Mouse (Mus musculus): ENCODE measurements around the gene Mars.
A peak's percentile ranks its signal among the peaks of the same experiment; 100 is the strongest.

Mars gene

GRCm38 (mm10) chr10:127286730-127287129 is 24.9 kb downstream of the Mars start:
- DNase-seq (ENCODE audit: low spot score), result no peak

GRCm38 (mm10) chr10:127286194-127286593 is 25.4 kb downstream of the Mars start:
- DNase-seq (ENCODE audit: low spot score), result no peak

- no peak for DNase-seq (ENCODE audit: low spot score)
These were observed 25.9 kb downstream of the Mars start for GRCm38 (mm10) chr10:127285644-127286043.

GRCm38 (mm10) chr10:127284724-127285500 is 26.7 kb downstream of the Mars start:
- DNase-seq (ENCODE audit: low spot score), result no peak

GRCm38 (mm10) chr10:127284105-127284622 is 27.4 kb downstream of the Mars start:
- DNase-seq (ENCODE audit: low spot score), result no peak

- no peak for DNase-seq (ENCODE audit: low spot score)
These were observed 28.9 kb downstream of the Mars start for GRCm38 (mm10) chr10:127282620-127283215.

GRCm38 (mm10) chr10:127281316-127281715 is 30.3 kb downstream of the Mars start:
- DNase-seq (ENCODE audit: low spot score), result no peak

- DNase-seq (ENCODE audit: low spot score), result no peak
These were observed 31.9 kb downstream of the Mars start for GRCm38 (mm10) chr10:127279730-127280129.

- DNase-seq (ENCODE audit: low spot score), result no peak
These were observed 37.1 kb downstream of the Mars start for GRCm38 (mm10) chr10:127274261-127275022.

- DNase-seq (ENCODE audit: low spot score), result no peak
These were observed 39.2 kb downstream of the Mars start for GRCm38 (mm10) chr10:127272371-127272770.

GRCm38 (mm10) chr10:127269884-127270283 is 41.7 kb downstream of the Mars start:
- DNase-seq (ENCODE audit: low spot score), result no peak

- no peak for DNase-seq (ENCODE audit: low spot score)
These were observed 42.5 kb downstream of the Mars start for GRCm38 (mm10) chr10:127269036-127269435.

- DNase-seq (ENCODE audit: low spot score), result no peak
These were observed 43.2 kb downstream of the Mars start for GRCm38 (mm10) chr10:127268401-127268800.

GRCm38 (mm10) chr10:127267318-127267717 is 44.3 kb downstream of the Mars start:
- DNase-seq (ENCODE audit: low spot score), result no peak

GRCm38 (mm10) chr10:127266112-127267091 is 45.2 kb downstream of the Mars start, which contains the start of gene Dctn2:
Dctn2 (plus strand) TSS chr10:127266368.
- peak; percentile 88 for DNase-seq (ENCODE audit: low spot score)

- DNase-seq (ENCODE audit: low spot score), result no peak
These were observed 45.9 kb downstream of the Mars start for GRCm38 (mm10) chr10:127265727-127266111.

- DNase-seq (ENCODE audit: low spot score), result no peak
These were observed 46.6 kb downstream of the Mars start for GRCm38 (mm10) chr10:127264971-127265370.

GRCm38 (mm10) chr10:127264336-127264735 is 47.2 kb downstream of the Mars start:
- no peak for DNase-seq (ENCODE audit: low spot score)

GRCm38 (mm10) chr10:127263631-127264030 is 48.0 kb downstream of the Mars start:
- no peak for DNase-seq (ENCODE audit: low spot score)

- peak; percentile 26 for DNase-seq (ENCODE audit: low spot score)
These were observed 48.8 kb downstream of the Mars start, which contains the start of gene Kif5a for GRCm38 (mm10) chr10:127262548-127263398. Kif5a (minus strand) TSS chr10:127263348.
